Mouse (Mus musculus): ENCODE results near the gene Tspan13. TPM values are rescaled to one million over a fixed set of nuclear protein-coding genes. Genes with fewer than 3 reads are reported as not detected.

Gene Tspan13
- polyA plus RNA-seq, 1 experiment from 2014 or later, result 57.4 TPM

GRCm38 (mm10) chr12:36030660-36031363 is 11.5 kb downstream of the Tspan13 start:
- no peak for ATAC-seq (ENCODE audit: insufficient number of reproducible peaks, insufficient read depth, low FRiP score, low TSS enrichment, low read depth)
- Histone ChIP-seq H3K27me3 (no peaks in the 10 kb centered on the region), H3K27ac (no peak overlapping the region), H3K9me3 (no peaks in the 10 kb centered on the region), H3K36me3 (no peaks in the 10 kb centered on the region), H3K4me3 (no peak overlapping the region), H3K4me1 (no peaks in the 10 kb centered on the region), H3K9ac (no peak overlapping the region), H3K4me2 (no peak overlapping the region)
- 80% methylated on average over 12 of the region's 12 CpGs for WGBS

- H3K27me3 ChIP-seq, result no peaks in the 10 kb centered on the region
- no peaks in the 10 kb centered on the region for H3K9me3 ChIP-seq
- H3K27ac ChIP-seq, result no peak overlapping the region
- no peak overlapping the region for H3K9ac ChIP-seq
- no peak overlapping the region for H3K4me3 ChIP-seq
- H3K36me3 ChIP-seq, result no peaks in the 10 kb centered on the region
- no peaks in the 10 kb centered on the region for H3K4me1 ChIP-seq
- no peak for ATAC-seq (ENCODE audit: insufficient number of reproducible peaks, insufficient read depth, low FRiP score, low TSS enrichment, low read depth)
- H3K4me2 ChIP-seq, result no peak overlapping the region
- WGBS, result 75% methylated on average over 4 of the region's 6 CpGs
Observed at GRCm38 (mm10) chr12:36029687-36030086, 12.6 kb downstream of the Tspan13 start.

GRCm38 (mm10) chr12:36028968-36029645 is 13.2 kb downstream of the Tspan13 start:
- H3K9me3 ChIP-seq, result no peaks in the 10 kb centered on the region
- ATAC-seq (ENCODE audit: insufficient number of reproducible peaks, insufficient read depth, low FRiP score, low TSS enrichment, low read depth), result no peak
- no peaks in the 10 kb centered on the region for H3K4me1 ChIP-seq
- H3K27ac ChIP-seq, result no peak overlapping the region
- no peak overlapping the region for H3K9ac ChIP-seq
- no peaks in the 10 kb centered on the region for H3K36me3 ChIP-seq
- H3K4me3 ChIP-seq, result no peak overlapping the region
- WGBS, result 51% methylated on average over 5 of the region's 5 CpGs
- no peaks in the 10 kb centered on the region for H3K27me3 ChIP-seq
- H3K4me2 ChIP-seq, result no peak overlapping the region

- Histone ChIP-seq H3K9ac (no peak overlapping the region), H3K27ac (no peak overlapping the region), H3K36me3 (no peaks in the 10 kb centered on the region), H3K4me1 (no peaks in the 10 kb centered on the region), H3K4me3 (no peak overlapping the region), H3K9me3 (no peaks in the 10 kb centered on the region), H3K4me2 (no peak overlapping the region), H3K27me3 (no peaks in the 10 kb centered on the region)
- no peak for ATAC-seq (ENCODE audit: insufficient number of reproducible peaks, insufficient read depth, low FRiP score, low TSS enrichment, low read depth)
- 90% methylated on average over 2 of the region's 2 CpGs for whole genome bisulfite sequencing
Observed at GRCm38 (mm10) chr12:36027171-36027570, 15.1 kb downstream of the Tspan13 start.

- ATAC-seq (ENCODE audit: insufficient number of reproducible peaks, insufficient read depth, low FRiP score, low TSS enrichment, low read depth), result no peak
- H3K4me2 ChIP-seq, result no peak overlapping the region
- no peaks in the 10 kb centered on the region for H3K36me3 ChIP-seq
- no peak overlapping the region for H3K27ac ChIP-seq
- H3K9me3 ChIP-seq, result no peaks in the 10 kb centered on the region
- H3K9ac ChIP-seq, result no peak overlapping the region
- WGBS, result 95% methylated on average over 4 of the region's 4 CpGs
- H3K27me3 ChIP-seq, result no peaks in the 10 kb centered on the region
- H3K4me3 ChIP-seq, result no peak overlapping the region
- H3K4me1 ChIP-seq, result no peaks in the 10 kb centered on the region
Observed at GRCm38 (mm10) chr12:36026126-36026525, 16.2 kb downstream of the Tspan13 start.

GRCm38 (mm10) chr12:36020710-36021109 is 21.6 kb downstream of the Tspan13 start:
- ATAC-seq (ENCODE audit: insufficient number of reproducible peaks, insufficient read depth, low FRiP score, low TSS enrichment, low read depth), result no peak
- H3K27me3 ChIP-seq, result no peaks in the 10 kb centered on the region
- H3K27ac ChIP-seq, result no peak overlapping the region
- no peak overlapping the region for H3K4me3 ChIP-seq
- H3K36me3 ChIP-seq, result no peaks in the 10 kb centered on the region
- no peak overlapping the region for H3K4me2 ChIP-seq
- no peak overlapping the region for H3K9ac ChIP-seq
- H3K4me1 ChIP-seq, result no peaks in the 10 kb centered on the region
- WGBS, result 74% methylated on average over 2 of the region's 2 CpGs
- no peaks in the 10 kb centered on the region for H3K9me3 ChIP-seq

GRCm38 (mm10) chr12:36020081-36020480 is 22.2 kb downstream of the Tspan13 start:
- no peak overlapping the region for H3K9ac ChIP-seq
- no peaks in the 10 kb centered on the region for H3K9me3 ChIP-seq
- no peaks in the 10 kb centered on the region for H3K4me1 ChIP-seq
- WGBS, result 84% methylated on average over 3 of the region's 3 CpGs
- no peak overlapping the region for H3K4me3 ChIP-seq
- ATAC-seq (ENCODE audit: insufficient number of reproducible peaks, insufficient read depth, low FRiP score, low TSS enrichment, low read depth), result no peak
- H3K27ac ChIP-seq, result no peak overlapping the region
- H3K27me3 ChIP-seq, result no peaks in the 10 kb centered on the region
- no peaks in the 10 kb centered on the region for H3K36me3 ChIP-seq
- no peak overlapping the region for H3K4me2 ChIP-seq

- 66% methylated on average over 4 of the region's 4 CpGs for WGBS
- Histone ChIP-seq H3K36me3 (no peaks in the 10 kb centered on the region), H3K4me2 (no peak overlapping the region), H3K9ac (no peak overlapping the region), H3K4me3 (no peak overlapping the region), H3K27me3 (no peaks in the 10 kb centered on the region), H3K4me1 (no peaks in the 10 kb centered on the region), H3K9me3 (no peaks in the 10 kb centered on the region), H3K27ac (no peak overlapping the region)
- ATAC-seq (ENCODE audit: insufficient number of reproducible peaks, insufficient read depth, low FRiP score, low TSS enrichment, low read depth), result no peak
Observed at GRCm38 (mm10) chr12:36019572-36019971, 22.7 kb downstream of the Tspan13 start.

GRCm38 (mm10) chr12:36017791-36018190 is 24.5 kb downstream of the Tspan13 start:
- Histone ChIP-seq H3K36me3 (no peaks in the 10 kb centered on the region), H3K4me2 (no peak overlapping the region), H3K9ac (no peak overlapping the region), H3K4me3 (no peak overlapping the region), H3K9me3 (no peaks in the 10 kb centered on the region), H3K27ac (no peak overlapping the region), H3K27me3 (no peaks in the 10 kb centered on the region), H3K4me1 (no peaks in the 10 kb centered on the region)
- no peak for ATAC-seq (ENCODE audit: insufficient number of reproducible peaks, insufficient read depth, low FRiP score, low TSS enrichment, low read depth)
- WGBS, result 70% methylated on average over 2 of the region's 2 CpGs

- no peaks in the 10 kb centered on the region for H3K9me3 ChIP-seq
- no peaks in the 10 kb centered on the region for H3K27me3 ChIP-seq
- no peak overlapping the region for H3K4me2 ChIP-seq
- no peak overlapping the region for H3K27ac ChIP-seq
- H3K4me1 ChIP-seq, result 0 out of 2 replicates have a peak, but pooled peaks cover 3% of the 10 kb centered on the region
- no peak for ATAC-seq (ENCODE audit: insufficient number of reproducible peaks, insufficient read depth, low FRiP score, low TSS enrichment, low read depth)
- H3K36me3 ChIP-seq, result no peaks in the 10 kb centered on the region
- WGBS, result 69% methylated on average over 7 of the region's 7 CpGs
- no peak overlapping the region for H3K4me3 ChIP-seq
- no peak overlapping the region for H3K9ac ChIP-seq
Observed at GRCm38 (mm10) chr12:36013216-36013910, 28.9 kb downstream of the Tspan13 start.

GRCm38 (mm10) chr12:36008364-36009047 is 33.8 kb downstream of the Tspan13 start:
- Histone ChIP-seq H3K27me3 (no peaks in the 10 kb centered on the region), H3K36me3 (no peaks in the 10 kb centered on the region), H3K4me3 (no peak overlapping the region), H3K4me2 (no peak overlapping the region), H3K9me3 (no peaks in the 10 kb centered on the region), H3K27ac (no peak overlapping the region), H3K9ac (no peak overlapping the region), H3K4me1 (0 out of 2 replicates have a peak, but pooled peaks cover 3% of the 10 kb centered on the region)
- no peak for ATAC-seq (ENCODE audit: insufficient number of reproducible peaks, insufficient read depth, low FRiP score, low TSS enrichment, low read depth)
- WGBS, result 65% methylated on average over 6 of the region's 6 CpGs
